Mouse (Mus musculus): ENCODE measurements around the gene Taf1c.
A peak's percentile ranks its signal among the peaks of the same experiment; 100 is the strongest.

Gene Taf1c

GRCm38 (mm10) chr8:119569881-119570280 is 35.1 kb downstream of the Taf1c start:
- peak; percentile 83 for DNase-seq

- DNase-seq: no peak
Observed at GRCm38 (mm10) chr8:119568951-119569350, 36.1 kb downstream of the Taf1c start.

DNA sequence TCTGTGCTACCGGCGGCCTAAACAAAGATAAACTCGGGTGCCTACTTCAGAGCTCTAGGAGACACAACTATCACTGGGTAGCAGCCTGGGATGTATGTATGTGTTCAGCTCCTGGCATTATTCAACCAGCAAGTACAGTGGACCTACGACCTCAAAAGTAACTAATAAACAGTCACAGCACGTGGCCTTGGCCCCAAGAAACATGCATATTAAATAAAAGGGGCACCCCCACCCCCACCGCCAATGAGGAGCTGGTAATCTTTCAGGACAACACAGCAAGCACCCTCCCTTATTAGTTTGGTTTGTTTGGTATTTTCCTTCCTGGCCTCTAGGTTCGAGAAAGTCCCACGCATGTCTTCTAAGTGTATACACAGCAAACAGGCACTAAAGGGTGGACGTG is 36.8 kb downstream of the Taf1c start:
- DNase-seq: no peak

GRCm38 (mm10) chr8:119566367-119566766 is 38.7 kb downstream of the Taf1c start:
- DNase-seq: no peak

- DNase-seq: peak; percentile 65
Observed at GRCm38 (mm10) chr8:119563849-119564251, 41.2 kb downstream of the Taf1c start.

DNA sequence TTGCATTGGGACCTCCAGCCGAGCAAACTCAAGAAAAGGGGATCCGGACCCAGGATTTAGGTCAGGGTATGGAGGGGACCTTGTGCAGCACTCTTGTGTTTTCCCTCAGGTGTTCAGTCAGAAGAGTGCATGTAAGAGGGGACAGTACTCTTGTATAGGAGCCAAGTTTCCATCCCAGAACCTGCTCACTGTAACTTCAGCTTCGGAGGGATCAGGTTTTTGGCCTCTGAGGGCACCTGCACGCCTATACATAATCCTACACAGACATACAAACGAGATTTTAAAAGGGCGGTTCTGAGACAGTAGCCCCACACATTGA is 45.7 kb downstream of the Taf1c start:
- no peak for DNase-seq

- DNase-seq: peak; percentile 99
Observed at GRCm38 (mm10) chr8:119558603-119559401, 46.2 kb downstream of the Taf1c start, which contains the start of gene Mbtps1. TSS of gene Mbtps1 (minus strand) at chr8:119558735.

DNA sequence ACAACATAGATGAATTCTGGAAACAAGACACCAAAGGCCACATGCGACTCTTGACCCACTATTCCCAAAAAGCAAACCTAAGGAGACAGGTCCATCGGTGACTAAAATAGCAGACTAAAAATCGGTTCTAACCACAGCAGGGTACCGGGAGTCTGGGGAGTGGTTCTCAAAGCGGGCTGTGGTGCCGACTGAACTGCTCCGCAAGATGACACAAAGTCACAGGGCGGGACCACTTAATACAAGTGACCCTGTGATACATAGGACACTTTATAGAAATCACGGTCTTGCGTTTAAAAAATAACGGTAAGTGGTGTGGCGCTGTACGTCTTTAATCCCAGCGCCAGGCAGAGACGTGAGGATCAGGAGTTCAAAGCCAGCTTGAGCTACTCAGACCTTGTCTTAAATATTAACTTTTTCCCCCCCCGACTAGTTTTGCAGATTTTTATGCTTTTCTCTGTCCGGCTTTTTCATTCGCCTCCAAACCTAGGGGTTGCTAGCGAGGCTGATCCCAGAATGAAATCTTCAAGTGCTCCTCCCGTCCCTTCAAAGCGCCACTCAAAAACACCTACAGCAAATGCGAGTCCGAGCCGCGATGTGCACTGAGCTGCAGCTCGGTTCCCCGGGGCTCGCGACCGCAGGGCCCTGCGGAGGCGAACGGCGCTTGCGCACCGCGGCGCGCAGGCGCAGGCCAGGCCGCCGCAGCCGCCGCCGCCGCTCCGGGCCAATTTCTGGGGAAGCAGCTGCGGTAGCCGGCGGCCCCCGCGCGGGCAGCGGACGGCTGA is 47.0 kb downstream of the Taf1c start:
- DNase-seq: no peak

DNA sequence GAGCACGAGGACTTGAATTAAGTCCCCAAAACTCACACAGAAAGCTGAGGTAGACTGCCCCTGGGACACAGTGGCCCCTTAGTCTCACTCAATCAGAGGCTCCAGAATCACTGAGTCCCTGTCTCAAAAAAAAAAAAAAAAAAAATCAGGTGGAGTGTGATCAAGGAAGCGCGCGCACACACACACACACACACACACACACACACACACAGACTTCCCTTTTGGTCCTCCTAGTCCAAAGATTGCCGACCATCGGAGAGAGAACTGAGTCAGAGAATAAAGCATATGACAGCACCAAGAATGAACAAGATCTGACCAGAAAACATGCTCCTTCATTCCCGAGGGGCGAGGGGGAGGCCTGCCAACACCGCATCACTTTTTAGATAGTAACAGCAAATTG is 47.9 kb downstream of the Taf1c start:
- no peak for DNase-seq

GRCm38 (mm10) chr8:119555861-119556260 is 49.2 kb downstream of the Taf1c start:
- no peak for DNase-seq

DNA sequence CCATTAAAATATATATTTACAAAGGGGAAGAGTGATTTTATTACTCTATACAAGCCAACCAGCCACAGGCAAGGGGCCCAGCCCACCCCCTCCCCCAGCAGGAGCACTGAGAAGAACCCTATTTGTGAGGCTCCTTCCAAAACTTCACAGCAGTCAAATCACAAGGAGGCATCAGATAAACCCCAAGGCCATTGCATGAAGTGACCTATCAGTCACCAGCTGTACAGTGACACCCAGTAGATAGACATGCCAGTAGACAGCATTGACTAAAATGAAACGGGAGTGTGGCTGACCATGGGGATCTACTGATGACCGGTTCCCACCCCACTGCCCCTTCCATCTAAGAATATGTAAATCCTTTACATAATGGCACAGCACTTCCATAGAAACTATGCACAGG is 52.1 kb downstream of the Taf1c start:
- no peak for DNase-seq

DNA sequence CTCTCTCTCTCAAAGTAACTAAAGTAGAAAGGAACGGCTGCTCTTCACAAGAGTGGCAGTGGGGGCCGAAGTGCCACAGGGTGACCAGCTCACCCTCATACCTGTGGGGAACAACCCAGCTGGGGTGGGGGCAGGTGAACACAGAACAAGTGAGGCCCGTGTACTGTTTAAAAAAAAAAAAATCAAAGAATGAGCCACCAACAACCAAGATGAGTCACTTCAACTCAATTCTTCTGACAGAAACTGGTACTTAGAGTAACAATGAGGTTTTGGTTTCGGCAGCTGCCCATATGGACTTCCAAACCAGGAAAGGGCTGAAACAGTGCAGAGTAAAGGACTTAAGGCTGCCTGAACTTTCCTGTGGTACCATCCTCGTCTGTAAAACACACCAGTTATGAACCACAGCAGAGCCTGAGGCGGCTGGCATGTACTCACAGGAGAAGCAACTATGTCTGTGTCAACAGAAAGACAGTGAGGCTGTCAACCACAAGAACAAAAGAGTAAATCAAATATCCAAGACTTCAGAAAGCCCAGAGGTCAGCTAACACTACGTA is 56.4 kb downstream of the Taf1c start:
- no peak for DNase-seq
